Mouse (Mus musculus) lung, adult 2 months (tissue): ENCODE data around the gene Arap1.

Experiments
- CTCF ChIP-seq: fragments of 200-500 bp; IDR thresholded peaks from 2 replicates; pipeline ENCODE4 v1.5.1; 2011; ENCODE audit warnings: mild to moderate bottlenecking, low read length, control low read depth; ENCODE audit not compliant: insufficient read depth
- POLR2A ChIP-seq: fragments of 200-500 bp; IDR thresholded peaks from 2 replicates; pipeline ENCODE4 v1.6.1; 2011; ENCODE audit warnings: low read depth, mild to moderate bottlenecking, control low read depth, low read length, borderline replicate concordance; ENCODE audit errors: extremely low read depth

- TF ChIP-seq POLR2A (no peak), CTCF (no peak)
These were observed 10.5 kb upstream of the Arap1 start for GRCm38 (mm10) chr7:101337401-101337800.
